Mouse (Mus musculus): ENCODE data around the gene Cidec. TPM values are rescaled to one million over a fixed set of nuclear protein-coding genes. Genes with fewer than 3 reads are reported as not detected.

The Cidec gene
- total RNA-seq, 1 experiment from 2014 or later, result not detected

DNA sequence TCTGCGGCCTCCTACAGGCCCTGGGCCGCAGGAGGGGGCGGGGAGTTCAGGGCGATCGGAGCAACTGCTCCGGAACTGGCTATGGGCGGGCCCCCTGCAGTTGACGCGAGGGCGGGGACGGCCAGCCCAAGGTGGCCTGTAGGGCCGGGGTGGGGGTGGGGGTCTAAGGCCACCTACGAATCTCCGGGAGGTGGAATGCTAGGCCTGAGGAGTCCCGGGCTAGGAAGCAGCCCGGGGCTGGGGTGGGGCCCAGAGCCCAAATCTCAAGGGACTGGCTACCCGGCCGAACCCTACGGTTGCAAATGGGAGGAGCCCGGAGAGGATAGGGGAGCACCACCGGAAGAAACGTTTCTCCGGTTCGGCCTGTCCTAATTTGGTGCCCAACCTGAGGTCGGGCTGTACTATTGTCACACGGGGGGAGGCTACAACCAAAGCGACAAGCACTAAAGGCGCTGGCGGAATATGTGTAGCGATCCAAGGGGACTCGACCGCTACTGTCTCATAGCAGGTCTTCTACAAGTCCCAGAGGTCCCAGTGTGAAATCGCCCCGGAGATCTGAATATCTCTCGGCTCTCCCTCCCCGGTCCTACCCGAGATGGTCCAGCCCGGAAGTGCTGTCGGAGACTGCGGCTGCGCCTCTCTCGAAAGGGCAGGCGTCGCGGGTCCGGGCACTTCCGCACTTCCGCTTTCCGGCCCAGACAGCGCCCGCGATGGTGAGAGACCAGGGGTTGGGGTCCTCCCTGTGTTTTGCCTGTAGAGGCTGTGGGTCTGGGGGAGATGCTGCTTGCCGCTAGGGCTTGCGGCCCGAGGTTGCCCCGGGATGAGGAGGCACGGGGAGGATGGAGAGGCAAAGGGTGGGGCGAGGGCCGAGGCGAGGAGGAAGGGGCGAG, 57.8 kb downstream of the Cidec start, which contains the start of the genes Tada3 and Arpc4:
Tada3 (minus strand) TSS at position 388 of the 890 bp plus-strand sequence.
Arpc4 (plus strand) TSS at position 620 of the 890 bp plus-strand sequence.
- ATAC-seq (replicated peaks; ENCODE audit: low read depth, poor library complexity, severe bottlenecking), result peak; percentile 75

DNA sequence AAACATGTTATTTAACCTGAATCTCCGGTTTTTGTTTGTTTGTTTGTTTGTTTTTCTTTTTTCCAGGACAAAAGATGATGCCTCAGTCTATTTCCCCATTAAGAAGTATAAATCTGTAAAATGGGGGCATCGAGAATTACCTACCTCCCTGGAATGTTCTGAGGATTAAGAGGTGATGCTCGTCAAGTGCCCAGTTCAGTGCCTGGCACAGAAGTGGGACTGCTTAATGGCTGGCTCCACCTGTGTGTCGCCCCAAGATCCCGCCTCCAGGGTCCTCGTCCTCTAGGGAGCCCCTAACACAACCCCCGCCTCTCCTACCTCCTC, 58.4 kb downstream of the Cidec start:
- no peak for ATAC-seq (replicated peaks; ENCODE audit: low read depth, poor library complexity, severe bottlenecking)

Other genes with a start within 250 kb of the Cidec start
- gene Lhfpl4, start 240.4 kb downstream of the Cidec start, total RNA-seq (2017), result not detected in 2 replicates
- 20.5 and 35.4 TPM in 2 replicates for gene Mtmr14, start 197.9 kb downstream of the Cidec start, total RNA-seq (2017)
- gene Cpne9, start 153.5 kb downstream of the Cidec start, total RNA-seq (2017), result 0.05 TPM in 1 of 2 replicates, not detected in the other
- gene Brpf1, start 128.6 kb downstream of the Cidec start, total RNA-seq (2017), result 27.5 and 35.7 TPM in 2 replicates
- 10.2 and 11.7 TPM in 2 replicates for gene Ogg1, start 108.8 kb downstream of the Cidec start, total RNA-seq (2017)
- 29.9 and 41.3 TPM in 2 replicates for gene Camk1, start 91.8 kb downstream of the Cidec start, total RNA-seq (2017)
- 20.7 and 33.1 TPM in 2 replicates for gene Tada3, start 57.9 kb downstream of the Cidec start, total RNA-seq (2017)
- 175 and 193 TPM in 2 replicates for gene Arpc4, start 57.6 kb downstream of the Cidec start, total RNA-seq (2017)
- gene Ttll3, start 46.5 kb downstream of the Cidec start, total RNA-seq (2017), result 0.78 and 1.4 TPM in 2 replicates
- 5.5 and 9.0 TPM in 2 replicates for gene Rpusd3, start 16.4 kb downstream of the Cidec start, total RNA-seq (2017)
- gene Jagn1, start 6.8 kb upstream of the Cidec start, total RNA-seq (2017), result 28.6 and 32.7 TPM in 2 replicates
- 1.6 and 2.6 TPM in 2 replicates for gene Il17re, start 22.7 kb upstream of the Cidec start, total RNA-seq (2017)
- gene Il17rc, start 35.7 kb upstream of the Cidec start, total RNA-seq (2017), result 0.09 and 0.44 TPM in 2 replicates
- gene Creld1, start 47.5 kb upstream of the Cidec start, total RNA-seq (2017), result 4.1 and 9.4 TPM in 2 replicates
- not detected in 2 replicates for gene Prrt3, start 66.2 kb upstream of the Cidec start, total RNA-seq (2017)
- 31.3 and 40.9 TPM in 2 replicates for gene Emc3, start 95.9 kb upstream of the Cidec start, total RNA-seq (2017)
- 21.1 and 31.8 TPM in 2 replicates for gene Fancd2, start 95.9 kb upstream of the Cidec start, total RNA-seq (2017)
- 1.7 TPM in 1 of 2 replicates, not detected in the other for gene Fancd2os, start 165.0 kb upstream of the Cidec start, total RNA-seq (2017)
- 115 and 131 TPM in 2 replicates for gene Brk1, start 169.0 kb upstream of the Cidec start, total RNA-seq (2017)
- gene Vhl, start 188.2 kb upstream of the Cidec start, total RNA-seq (2017), result 10.6 and 15.9 TPM in 2 replicates
- 10.8 and 21.1 TPM in 2 replicates for gene Irak2, start 202.7 kb upstream of the Cidec start, total RNA-seq (2017)